ENCODE assay signal across 10 mouse cellular contexts in genomic region chr1:135110075-135110474, GRCm38 (mm10). TPM values are rescaled to one million over a fixed set of nuclear protein-coding genes. Genes with fewer than 3 reads are reported as not detected.
DNase-seq lines count a peak whose midpoint lies in the region; ATAC-seq and TF ChIP-seq lines count a peak whose summit lies in the region.
"Had no signal": no experiment of that assay in that cellular context is flagged by ENCODE, and none has a peak within 500 bp of the region (broad histone marks: within the 10 kb centered on the region; RNA-seq: fewer than 3 reads in every experiment).

No protein-coding gene starts in this region.

- no peak overlapping the region for H3K4me2 ChIP-seq in intestine, postnatal 0 days (replicated peaks; ENCODE audit: low read depth)
- H3K4me2 ChIP-seq in intestine, embryonic 16.5 days (ENCODE audit: low read depth, low read length) = no peak overlapping the region
- H3K4me2 ChIP-seq in neural tube, embryonic 11.5 days (ENCODE audit: low read depth) = no peak overlapping the region
- H3K4me2 ChIP-seq: embryonic facial prominence, embryonic 13.5 days had no signal

- H3K4me1 ChIP-seq in intestine, postnatal 0 days (replicated peaks; ENCODE audit: control insufficient read depth, insufficient read depth, low read length) = 0 out of 2 replicates have a peak, but pooled peaks cover 3% of the 10 kb centered on the region
- peaks cover 4% of the 10 kb centered on the region; the same call in 1 of the 2 replicates for H3K4me1 ChIP-seq in intestine, embryonic 16.5 days (ENCODE audit: control insufficient read depth, insufficient read depth, low read length)
- 0 out of 2 replicates have a peak, but pooled peaks cover 1% of the 10 kb centered on the region for H3K4me1 ChIP-seq in neural tube, embryonic 11.5 days (ENCODE audit: control insufficient read depth, insufficient read depth, low read length)

- H3K36me3 ChIP-seq in intestine, postnatal 0 days (ENCODE audit: control insufficient read depth, insufficient read depth) = no peaks in the 10 kb centered on the region
- H3K36me3 ChIP-seq in intestine, embryonic 16.5 days (ENCODE audit: control insufficient read depth, insufficient read depth, low read length) = no peaks in the 10 kb centered on the region
- H3K36me3 ChIP-seq in neural tube, embryonic 11.5 days (ENCODE audit: control insufficient read depth, insufficient read depth, low read length) = no peaks in the 10 kb centered on the region
- H3K36me3 ChIP-seq: embryonic facial prominence, embryonic 13.5 days had no signal

- TF ChIP-seq CTCF in intestine, postnatal 0 days (IDR thresholded peaks at IDR 0.05; ENCODE audit: low read depth) = peak; percentile 94
- TF ChIP-seq CTCF in left cerebral cortex, adult 2 months (IDR thresholded peaks at IDR 0.05) = peak; percentile 97

- no peak overlapping the region for H3K4me3 ChIP-seq in intestine, postnatal 0 days (ENCODE audit: low read depth, low read length)
- H3K4me3 ChIP-seq in intestine, embryonic 16.5 days (ENCODE audit: low read length) = no peak overlapping the region
- H3K4me3 ChIP-seq in left cerebral cortex, adult 2 months = no peak overlapping the region
- H3K4me3 ChIP-seq in neural tube, embryonic 11.5 days (ENCODE audit: low read depth, low read length) = no peak overlapping the region
- H3K4me3 ChIP-seq: embryonic facial prominence, embryonic 13.5 days had no signal

- no peak for ATAC-seq in intestine, postnatal 0 days
- ATAC-seq in intestine, embryonic 16.5 days = no peak
- ATAC-seq in neural tube, embryonic 11.5 days (ENCODE audit: insufficient read depth, low FRiP score, low TSS enrichment) = no peak

- WGBS in intestine, postnatal 0 days = 20% methylated on average over 6 of the region's 6 CpGs
- 20% methylated on average over 6 of the region's 6 CpGs for WGBS in intestine, embryonic 16.5 days
- 24% methylated on average over 6 of the region's 6 CpGs for WGBS in neural tube, embryonic 11.5 days

- intact Hi-C loops in heart, postnatal 10 days (cut with DNase I) = loop anchor here (1.0 to 2.0 kb wide), 2 partner anchors 26 to 137 kb away; no protein-coding TSS in a partner anchor
- intact Hi-C loops in left cerebral cortex, adult 2 months (cut with DNase I) = loop anchor here (1.0 kb wide), 2 partner anchors 26 to 121 kb away; no protein-coding TSS in a partner anchor

- no peaks in the 10 kb centered on the region for H3K9me3 ChIP-seq in intestine, postnatal 0 days (ENCODE audit: control insufficient read depth)
- no peaks in the 10 kb centered on the region for H3K9me3 ChIP-seq in intestine, embryonic 16.5 days (ENCODE audit: control insufficient read depth, low read length)
- H3K9me3 ChIP-seq in neural tube, embryonic 11.5 days (ENCODE audit: control insufficient read depth, low read length) = no peaks in the 10 kb centered on the region
- H3K9me3 ChIP-seq: embryonic facial prominence, embryonic 13.5 days had no signal

- peak; percentile 75 for DNase-seq in MN1 (ENCODE audit: low spot score)
- peak; percentile 87 to 92 for DNase-seq in cerebellum, postnatal 14 days
- DNase-seq in heart, postnatal 10 days = peak; percentile 80 to 89
- peak; percentile 66 to 81 for DNase-seq in left cerebral cortex, adult 2 months (ENCODE audit: extremely low spot score in 1 of 2, low spot score in 2 of 2)
- DNase-seq in neural tube, embryonic 11.5 days (ENCODE audit: low spot score) = peak; percentile 74
- DNase-seq in thymus, postnatal 0 days (ENCODE audit: low spot score) = peak; percentile 55

- H3K9ac ChIP-seq in intestine, postnatal 0 days (ENCODE audit: low read depth, low read length) = no peak overlapping the region
- no peak overlapping the region for H3K9ac ChIP-seq in intestine, embryonic 16.5 days (ENCODE audit: low read depth, low read length)
- no peak overlapping the region for H3K9ac ChIP-seq in neural tube, embryonic 11.5 days (ENCODE audit: low read length)
- H3K9ac ChIP-seq: embryonic facial prominence, embryonic 13.5 days had no signal

- H3K27me3 ChIP-seq in intestine, postnatal 0 days (replicated peaks; ENCODE audit: control insufficient read depth, insufficient read depth, low read length) = peaks cover 15% of the 10 kb centered on the region
- peaks cover 14% of the 10 kb centered on the region for H3K27me3 ChIP-seq in intestine, embryonic 16.5 days (replicated peaks; ENCODE audit: control insufficient read depth, insufficient read depth, low read length)
- peaks cover 12% of the 10 kb centered on the region for H3K27me3 ChIP-seq in neural tube, embryonic 11.5 days (ENCODE audit: control insufficient read depth, insufficient read depth, low read length)

- H3K27ac ChIP-seq in intestine, postnatal 0 days (ENCODE audit: low read depth, low read length) = no peak overlapping the region
- no peak overlapping the region for H3K27ac ChIP-seq in intestine, embryonic 16.5 days (ENCODE audit: low read length)
- no peak overlapping the region for H3K27ac ChIP-seq in left cerebral cortex, adult 2 months
- H3K27ac ChIP-seq in neural tube, embryonic 11.5 days (ENCODE audit: low read depth, low read length) = no peak overlapping the region
- H3K27ac ChIP-seq: embryonic facial prominence, embryonic 13.5 days; macrophage had no signal

RNA-seq across cellular contexts. Expression of gene Lgr6, which starts 5.0 kb away (rescaled TPM):
- 0.37 and 0.44 TPM in 2 replicates for polyA plus RNA-seq in intestine, postnatal 0 days (2015; fragmentation: Nextera tagmentation; extraction: Ambion mirVana)
- 0.43 and 0.44 TPM in 2 replicates for polyA plus RNA-seq in intestine, embryonic 16.5 days (2015; fragmentation: Nextera tagmentation; extraction: Ambion mirVana)
- 10 to 100 TPM; 12.3 to 17.4 TPM for total RNA-seq in heart, postnatal 10 days (2021)
- 1 to 10 TPM; 1.6 to 1.9 TPM for total RNA-seq in left cerebral cortex, adult 2 months (2021)
- 0.41 and 0.52 TPM in 2 replicates for polyA plus RNA-seq in neural tube, embryonic 11.5 days (2014; fragmentation: Nextera tagmentation; extraction: Ambion mirVana)
- polyA plus RNA-seq in thymus, postnatal 0 days (2015; fragmentation: Nextera tagmentation; extraction: Ambion mirVana) = 0.12 and 0.31 TPM in 2 replicates
- polyA plus RNA-seq: macrophage had no signal

RNA-seq across cellular contexts. Expression of gene Ptpn7, which starts 22.4 kb away (rescaled TPM):
- polyA plus RNA-seq in intestine, postnatal 0 days (2015; fragmentation: Nextera tagmentation; extraction: Ambion mirVana) = 0.73 and 0.76 TPM in 2 replicates
- polyA plus RNA-seq in intestine, embryonic 16.5 days (2015; fragmentation: Nextera tagmentation; extraction: Ambion mirVana) = 2.2 and 2.9 TPM in 2 replicates
- total RNA-seq in heart, postnatal 10 days (2021) = under 1 TPM; 0.60 to 0.82 TPM
- under 1 TPM; 0.09 to 0.37 TPM for total RNA-seq in left cerebral cortex, adult 2 months (2021)
- 1.6 and 1.7 TPM in 2 replicates for polyA plus RNA-seq in neural tube, embryonic 11.5 days (2014; fragmentation: Nextera tagmentation; extraction: Ambion mirVana)
- 108 and 118 TPM in 2 replicates for polyA plus RNA-seq in thymus, postnatal 0 days (2015; fragmentation: Nextera tagmentation; extraction: Ambion mirVana)

RNA-seq across cellular contexts. Expression of gene Arl8a, which starts 36.5 kb away (rescaled TPM):
- polyA plus RNA-seq in intestine, postnatal 0 days (2015; fragmentation: Nextera tagmentation; extraction: Ambion mirVana) = 66.6 and 68.8 TPM in 2 replicates
- 21.4 and 56.5 TPM in 2 replicates for polyA plus RNA-seq in intestine, embryonic 16.5 days (2015; fragmentation: Nextera tagmentation; extraction: Ambion mirVana)
- 10 to 100 TPM; 29.9 to 31.8 TPM for total RNA-seq in heart, postnatal 10 days (2021)
- 100 to 1,000 TPM; 262 to 263 TPM for total RNA-seq in left cerebral cortex, adult 2 months (2021)
- polyA plus RNA-seq in neural tube, embryonic 11.5 days (2014; fragmentation: Nextera tagmentation; extraction: Ambion mirVana) = 104 and 111 TPM in 2 replicates
- 32.6 and 34.8 TPM in 2 replicates for polyA plus RNA-seq in thymus, postnatal 0 days (2015; fragmentation: Nextera tagmentation; extraction: Ambion mirVana)

RNA-seq across cellular contexts. Expression of gene Gpr37l1, which starts 57.4 kb away (rescaled TPM):
- polyA plus RNA-seq in intestine, postnatal 0 days (2015; fragmentation: Nextera tagmentation; extraction: Ambion mirVana) = 1.7 and 2.0 TPM in 2 replicates
- polyA plus RNA-seq in intestine, embryonic 16.5 days (2015; fragmentation: Nextera tagmentation; extraction: Ambion mirVana) = 0.71 and 0.77 TPM in 2 replicates
- under 1 TPM in 1 of 2 experiments, not detected in 1; 0.29 TPM for total RNA-seq in heart, postnatal 10 days (2021)
- 100 to 1,000 TPM; 168 to 183 TPM for total RNA-seq in left cerebral cortex, adult 2 months (2021)
- not detected in 2 replicates for polyA plus RNA-seq in neural tube, embryonic 11.5 days (2014; fragmentation: Nextera tagmentation; extraction: Ambion mirVana)
- 0.09 and 0.13 TPM in 2 replicates for polyA plus RNA-seq in thymus, postnatal 0 days (2015; fragmentation: Nextera tagmentation; extraction: Ambion mirVana)
- polyA plus RNA-seq: embryonic facial prominence, embryonic 13.5 days; macrophage had no signal

Comparison
In these comparisons a context has a peak if more than half of its experiments do, and no peak if none do; other contexts are left out.
1. RNA of gene Ptpn7, which starts 22.4 kb away (polyA plus RNA-seq): 108 to 118 TPM in thymus, postnatal 0 days; 2.2 to 2.9 TPM in intestine, embryonic 16.5 days, 1.6 to 1.7 TPM in neural tube, embryonic 11.5 days and 0.73 to 0.76 TPM in intestine, postnatal 0 days; every median in the first group is over 10 times any median in the second.
2. Peak in every context shown above with its lines, with median percentiles within 50 percentile points of each other: DNase-seq.